Mouse (Mus musculus) stomach, embryonic 15.5 days (tissue): Measurements from ENCODE around the gene Casc3. TPM values are rescaled to one million over a fixed set of nuclear protein-coding genes. Genes with fewer than 3 reads are reported as not detected.
"Not testable (repeated sequence)": the region's sequence is repeated elsewhere in the genome, so short reads cannot be mapped to it uniquely, and the experiment has no call there.

Experiments
- ATAC-seq: fragments of 200-750 bp; cut with Nextera tagmentation; 2 replicates; pipeline ENCODE4 v1.8.0; 2017; ENCODE audit warnings: low read depth, moderate number of reproducible peaks, moderate TSS enrichment; ENCODE audit not compliant: insufficient read depth, low FRiP score
- H3K27ac ChIP-seq: fragments of 300-500 bp; sonication (generic); 2 replicates; pipeline ENCODE4 v1.5.1; 2015; ENCODE audit warnings: mild to moderate bottlenecking, inconsistent platforms
- H3K27me3 ChIP-seq: fragments of 300-500 bp; sonication (generic); replicated peaks from 2 replicates; pipeline ENCODE4 v1.6.1; 2015; ENCODE audit warnings: inconsistent platforms
- H3K36me3 ChIP-seq: fragments of 300-500 bp; sonication (generic); 2 replicates; pipeline ENCODE4 v1.6.1; 2015; ENCODE audit warnings: inconsistent platforms
- H3K4me1 ChIP-seq: fragments of 300-500 bp; sonication (generic); 2 replicates; pipeline ENCODE4 v1.6.1; 2015; ENCODE audit warnings: inconsistent platforms
- H3K4me2 ChIP-seq: fragments of 300-500 bp; sonication (generic); 2 replicates; pipeline ENCODE4 v1.6.1; 2015; ENCODE audit warnings: mild to moderate bottlenecking, inconsistent platforms
- H3K4me3 ChIP-seq: fragments of 300-500 bp; sonication (generic); replicated peaks from 2 replicates; pipeline ENCODE4 v1.5.1; 2015; ENCODE audit warnings: inconsistent platforms
- H3K9ac ChIP-seq: fragments of 300-500 bp; sonication (generic); 2 replicates; pipeline ENCODE4 v1.6.1; 2015; ENCODE audit warnings: inconsistent platforms
- H3K9me3 ChIP-seq: fragments of 300-500 bp; sonication (generic); 2 replicates; pipeline ENCODE4 v1.6.1; 2016; ENCODE audit warnings: inconsistent platforms
- WGBS: fragments of 180-500 bp; shearing (Covaris S2); methylation state at CpG from one replicate; pipeline ENCODE4 v1.1.7; 2015; 5-methylcytosine and 5-hydroxymethylcytosine counted together
- polyA plus RNA-seq: library from polyadenylated mRNA; unstranded; fragments of >200 nt; fragmentation: Nextera tagmentation; extraction: Ambion mirVana; gene quantifications from 2 replicates; pipeline ENCODE4 v1.2.1, GENCODE M21; 2015

The Casc3 gene
- polyA plus RNA-seq, 1 experiment from 2014 or later, result 31.7 TPM

DNA sequence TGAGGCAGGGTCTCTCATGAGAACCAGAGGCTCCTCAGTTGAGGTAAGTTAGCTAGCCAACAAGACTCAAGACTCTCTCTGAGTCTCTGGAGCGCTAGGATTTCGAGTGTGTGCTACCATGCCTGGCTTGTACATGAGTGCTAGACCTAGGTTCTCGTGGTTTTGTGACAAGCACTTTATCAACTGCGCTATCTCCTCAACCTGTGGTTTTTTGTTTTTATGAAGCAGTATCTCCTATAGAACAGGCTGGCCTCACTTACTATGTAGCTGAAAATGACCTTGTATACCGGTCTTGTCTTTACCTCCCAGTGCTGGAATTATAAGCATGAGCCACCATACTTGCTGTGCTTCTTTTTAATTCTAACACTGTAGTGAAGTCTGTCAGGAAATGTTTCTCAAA lies 16.3 kb downstream of the Casc3 start:
- ATAC-seq, result no peak
- H3K4me3 ChIP-seq, result no peak overlapping the region
- H3K4me2 ChIP-seq, result no peak overlapping the region
- 91% methylated on average over 5 of the region's 5 CpGs for WGBS
- no peaks in the 10 kb centered on the region for H3K4me1 ChIP-seq
- no peaks in the 10 kb centered on the region for H3K27me3 ChIP-seq
- no peak overlapping the region for H3K27ac ChIP-seq
- H3K36me3 ChIP-seq, result peaks cover 55% of the 10 kb centered on the region
- H3K9ac ChIP-seq, result no peak overlapping the region
- no peaks in the 10 kb centered on the region for H3K9me3 ChIP-seq

DNA sequence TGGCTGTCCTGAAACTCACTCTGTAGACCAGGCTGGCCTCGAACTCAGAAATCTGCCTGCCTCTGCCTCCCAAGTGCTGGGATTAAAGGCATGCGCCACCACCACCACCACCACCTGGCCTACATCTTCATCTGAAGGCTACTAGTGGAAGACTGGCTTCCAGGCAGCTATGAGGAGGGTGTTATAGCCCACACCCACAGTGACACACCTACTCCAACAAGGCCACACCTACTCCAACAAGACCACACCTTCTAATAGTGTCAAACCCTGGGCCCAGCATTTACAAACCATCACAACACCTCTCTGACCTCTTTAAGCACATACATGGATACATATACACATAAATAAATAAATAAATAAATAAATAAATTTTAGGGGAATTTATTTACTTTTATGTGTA lies 21.4 kb downstream of the Casc3 start:
- H3K9me3 ChIP-seq, H3K4me1 ChIP-seq, H3K4me3 ChIP-seq, ATAC-seq, H3K27me3 ChIP-seq, H3K9ac ChIP-seq, H3K27ac ChIP-seq, H3K4me2 ChIP-seq: not testable (repeated sequence)
- 100% methylated on average over 2 of the region's 2 CpGs for WGBS
- peaks cover 57% of the 10 kb centered on the region for H3K36me3 ChIP-seq

DNA sequence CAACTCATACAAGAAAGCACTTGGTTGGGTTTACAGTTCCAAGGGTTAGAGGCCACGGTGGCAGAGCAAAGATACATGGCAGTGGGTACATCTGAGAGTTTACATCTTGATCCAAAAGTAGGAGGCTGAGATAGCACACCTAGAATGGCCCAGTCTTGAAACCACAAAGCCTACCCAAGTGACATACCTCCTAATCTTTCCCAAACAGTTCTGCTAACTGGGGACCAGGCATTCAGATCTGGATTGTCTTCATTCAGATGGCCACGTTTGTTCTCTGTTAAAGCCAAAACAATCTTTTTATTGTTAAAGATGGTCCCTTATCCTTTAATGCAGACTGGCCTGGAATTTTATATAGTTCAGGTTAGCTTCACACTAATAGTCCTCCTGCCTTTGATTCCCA lies 23.2 kb downstream of the Casc3 start:
- Histone ChIP-seq H3K4me2 (no peak overlapping the region), H3K27ac (no peak overlapping the region), H3K36me3 (peaks cover 61% of the 10 kb centered on the region), H3K9ac (no peak overlapping the region), H3K4me1 (no peaks in the 10 kb centered on the region), H3K9me3 (no peaks in the 10 kb centered on the region), H3K27me3 (no peaks in the 10 kb centered on the region), H3K4me3 (no peak overlapping the region)
- 86% methylated on average over 2 of the region's 2 CpGs for WGBS
- no peak for ATAC-seq

DNA sequence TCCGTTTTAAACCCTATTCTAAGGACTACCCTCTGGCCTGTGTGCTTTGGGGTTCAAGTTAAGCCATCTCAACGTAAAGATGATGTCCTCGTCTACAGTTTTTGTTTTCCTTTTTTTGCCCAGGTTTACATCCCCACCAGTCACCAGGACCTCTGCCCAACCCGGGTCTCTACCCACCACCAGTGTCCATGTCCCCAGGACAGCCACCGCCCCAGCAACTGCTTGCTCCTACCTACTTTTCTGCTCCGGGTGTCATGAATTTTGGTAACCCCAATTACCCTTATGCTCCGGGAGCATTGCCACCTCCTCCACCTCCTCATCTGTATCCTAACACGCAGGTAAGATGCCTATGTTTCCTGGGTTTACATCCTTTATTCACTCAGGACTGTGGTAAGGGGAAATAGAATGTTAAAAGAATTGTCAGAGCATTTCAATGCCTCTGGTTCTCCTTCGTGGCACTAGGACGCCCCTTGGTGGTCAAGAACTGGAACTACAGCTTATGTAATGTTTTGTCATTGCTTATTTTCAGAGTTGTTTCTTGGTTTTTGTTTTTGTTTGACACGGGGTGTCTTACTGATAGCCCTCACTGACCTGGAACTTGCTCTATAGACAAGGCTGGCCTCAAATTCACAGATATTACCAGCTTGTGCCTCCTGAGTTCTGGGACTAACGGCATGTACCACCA lies 24.5 kb downstream of the Casc3 start:
- 72% methylated on average over 12 of the region's 12 CpGs for WGBS
- H3K4me3 ChIP-seq, result no peak overlapping the region
- no peak for ATAC-seq
- no peaks in the 10 kb centered on the region for H3K4me1 ChIP-seq
- H3K27ac ChIP-seq, result no peak overlapping the region
- H3K9me3 ChIP-seq, result no peaks in the 10 kb centered on the region
- no peaks in the 10 kb centered on the region for H3K27me3 ChIP-seq
- H3K4me2 ChIP-seq, result no peak overlapping the region
- no peak overlapping the region for H3K9ac ChIP-seq
- H3K36me3 ChIP-seq, result peaks cover 64% of the 10 kb centered on the region

DNA sequence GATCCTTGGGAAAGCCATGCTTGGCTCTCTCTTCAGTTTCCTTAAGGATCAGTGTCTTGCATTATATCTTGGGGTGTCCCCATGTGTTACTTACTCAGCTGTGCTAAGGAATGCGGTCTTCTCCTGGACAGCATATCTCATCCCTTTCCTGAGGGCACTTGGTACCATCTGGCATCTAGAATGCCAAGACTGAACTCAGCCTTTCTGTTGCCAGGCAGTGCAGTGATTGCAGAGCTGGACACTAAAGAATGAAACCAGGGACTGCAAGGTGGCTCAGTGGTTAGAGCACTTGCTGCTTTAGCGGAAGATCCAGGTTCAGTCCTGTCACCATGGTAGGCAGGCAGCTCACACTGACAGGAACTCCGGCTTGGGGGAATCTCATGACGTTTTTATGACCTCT lies 25.2 kb downstream of the Casc3 start:
- H3K27ac ChIP-seq, result no peak overlapping the region
- H3K36me3 ChIP-seq, result peaks cover 59% of the 10 kb centered on the region
- 67% methylated on average over 4 of the region's 4 CpGs for WGBS
- no peaks in the 10 kb centered on the region for H3K9me3 ChIP-seq
- no peaks in the 10 kb centered on the region for H3K4me1 ChIP-seq
- no peak overlapping the region for H3K9ac ChIP-seq
- no peak overlapping the region for H3K4me2 ChIP-seq
- ATAC-seq, result no peak
- H3K4me3 ChIP-seq, result no peak overlapping the region
- H3K27me3 ChIP-seq, result no peaks in the 10 kb centered on the region

DNA sequence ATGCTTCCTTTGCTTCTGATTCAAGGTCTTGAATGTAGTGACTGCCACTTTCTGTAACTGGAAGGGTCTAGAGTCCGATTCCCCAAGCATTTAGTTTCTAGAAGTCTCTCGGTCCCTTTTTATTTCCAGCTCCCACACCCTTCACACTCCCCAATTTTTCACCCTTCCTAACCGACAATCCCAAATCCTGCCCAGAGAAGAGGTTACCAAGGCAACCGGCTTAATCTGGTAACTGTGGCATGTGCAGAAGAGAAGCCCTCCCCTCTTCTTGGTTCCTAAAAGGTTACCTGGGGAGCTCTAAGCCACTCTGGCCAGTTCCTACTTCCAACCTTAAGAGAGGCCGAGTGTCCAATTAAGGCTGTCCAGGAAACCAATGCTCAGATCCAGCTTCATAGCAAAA lies 30.6 kb downstream of the Casc3 start:
- Histone ChIP-seq H3K4me2 (no peak overlapping the region), H3K36me3 (peaks cover 29% of the 10 kb centered on the region), H3K9ac (no peak overlapping the region), H3K27ac (peak overlapping the region; percentile 51), H3K27me3 (0 out of 2 replicates have a peak, but pooled peaks cover 3% of the 10 kb centered on the region), H3K4me3 (no peak overlapping the region), H3K4me1 (peaks cover 11% of the 10 kb centered on the region), H3K9me3 (no peaks in the 10 kb centered on the region)
- no peak for ATAC-seq
- 57% methylated on average over 5 of the region's 5 CpGs for WGBS

DNA sequence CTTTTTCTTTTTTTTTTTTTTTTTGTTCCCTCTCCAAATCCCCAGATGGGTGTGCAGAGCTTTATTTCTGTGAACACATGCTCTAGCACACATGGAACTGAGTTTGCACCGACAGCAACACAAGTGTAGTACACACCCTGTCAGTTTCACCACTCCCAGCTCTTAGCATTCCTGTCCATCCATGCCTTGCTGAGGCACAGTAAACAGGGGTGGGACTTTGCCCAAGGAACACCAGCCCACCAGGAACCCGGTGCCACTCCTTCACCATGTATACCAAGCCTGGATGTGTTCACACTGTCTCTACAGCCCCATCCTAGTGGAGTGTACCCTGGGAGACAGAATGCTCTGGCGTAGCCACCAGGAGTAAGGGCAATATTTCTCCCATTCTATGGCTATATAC lies 31.0 kb downstream of the Casc3 start:
- Histone ChIP-seq H3K36me3 (peaks cover 29% of the 10 kb centered on the region), H3K27ac (peak overlapping the region; percentile 64), H3K9me3 (no peaks in the 10 kb centered on the region), H3K9ac (no peak overlapping the region), H3K4me1 (peaks cover 11% of the 10 kb centered on the region), H3K4me2 (peak overlapping the region; percentile 89; the same call in 1 of the 2 replicates), H3K27me3 (0 out of 2 replicates have a peak, but pooled peaks cover 3% of the 10 kb centered on the region), H3K4me3 (no peak overlapping the region)
- no peak for ATAC-seq
- 47% methylated on average over 3 of the region's 3 CpGs for WGBS

DNA sequence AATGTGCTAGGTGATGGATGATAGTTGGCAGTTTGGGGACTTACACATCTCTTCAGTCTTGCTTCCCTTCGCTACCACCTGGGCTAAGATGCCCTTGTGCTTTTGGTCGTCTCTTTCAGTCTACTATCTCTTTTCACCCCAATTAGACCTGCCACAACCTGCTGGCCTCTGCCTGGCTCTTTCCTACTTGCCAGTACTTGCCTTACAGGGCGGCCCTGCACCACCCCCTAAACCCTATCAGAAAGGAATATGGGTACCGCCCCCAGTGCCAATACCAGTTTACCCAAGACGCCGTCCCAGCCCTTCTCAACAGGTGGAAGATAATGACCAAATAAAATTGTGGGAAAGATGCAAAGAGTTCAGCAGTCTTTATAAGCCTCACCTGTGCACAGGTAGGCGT lies 31.4 kb downstream of the Casc3 start:
- no peak overlapping the region for H3K9ac ChIP-seq
- peak overlapping the region; percentile 63 for H3K4me3 ChIP-seq
- peak overlapping the region; percentile 64 for H3K27ac ChIP-seq
- ATAC-seq, result peak; percentile 30
- peak overlapping the region; percentile 89 for H3K4me2 ChIP-seq
- 0 out of 2 replicates have a peak, but pooled peaks cover 3% of the 10 kb centered on the region for H3K27me3 ChIP-seq
- no peaks in the 10 kb centered on the region for H3K9me3 ChIP-seq
- 21% methylated on average over 7 of the region's 7 CpGs for WGBS
- H3K36me3 ChIP-seq, result peaks cover 27% of the 10 kb centered on the region
- peaks cover 11% of the 10 kb centered on the region for H3K4me1 ChIP-seq

DNA sequence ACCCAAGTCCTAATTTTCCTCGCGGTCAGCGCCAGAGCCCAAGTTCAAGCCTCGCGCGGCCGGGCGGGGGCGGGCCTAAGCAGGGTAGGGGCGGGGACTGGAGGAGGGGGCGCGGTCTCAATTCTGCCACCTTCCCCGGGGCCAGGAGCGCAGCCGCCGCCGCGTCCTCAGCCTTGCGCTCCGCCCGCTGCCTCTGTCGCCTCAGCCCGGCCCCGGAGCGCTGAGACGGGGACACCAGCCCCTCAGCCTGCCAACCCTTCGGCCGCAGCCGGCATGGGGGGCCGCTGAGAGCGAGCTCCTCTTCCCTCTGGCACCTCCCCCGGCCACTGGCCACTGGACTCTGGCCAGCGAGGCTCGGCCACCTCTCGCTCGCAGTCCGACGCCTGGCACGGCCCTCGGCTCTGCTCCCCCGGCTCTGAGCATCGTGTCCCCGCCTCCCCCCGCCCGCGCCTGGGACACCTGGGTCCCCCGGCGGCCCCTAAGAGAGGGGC lies 32.0 kb downstream of the Casc3 start, which contains the start of gene Rapgefl1:
Rapgefl1 (plus strand) TSS at position 135 of the 491 bp plus-strand sequence.
- peak within 1 kb of the TSS; percentile 74 for H3K9ac ChIP-seq
- H3K9me3 ChIP-seq, result no peaks in the 10 kb centered on the region
- H3K27ac ChIP-seq, result peak within 1 kb of the TSS; percentile 64
- H3K27me3 ChIP-seq, result 0 out of 2 replicates have a peak, but pooled peaks cover 3% of the 10 kb centered on the region
- H3K36me3 ChIP-seq, result peaks cover 22% of the 10 kb centered on the region
- under 1% methylated on average over 47 of the region's 48 CpGs for WGBS
- H3K4me2 ChIP-seq, result peak within 1 kb of the TSS; percentile 89
- peaks cover 11% of the 10 kb centered on the region for H3K4me1 ChIP-seq
- peak; percentile 88 for ATAC-seq
- H3K4me3 ChIP-seq, result peak within 1 kb of the TSS; percentile 63

DNA sequence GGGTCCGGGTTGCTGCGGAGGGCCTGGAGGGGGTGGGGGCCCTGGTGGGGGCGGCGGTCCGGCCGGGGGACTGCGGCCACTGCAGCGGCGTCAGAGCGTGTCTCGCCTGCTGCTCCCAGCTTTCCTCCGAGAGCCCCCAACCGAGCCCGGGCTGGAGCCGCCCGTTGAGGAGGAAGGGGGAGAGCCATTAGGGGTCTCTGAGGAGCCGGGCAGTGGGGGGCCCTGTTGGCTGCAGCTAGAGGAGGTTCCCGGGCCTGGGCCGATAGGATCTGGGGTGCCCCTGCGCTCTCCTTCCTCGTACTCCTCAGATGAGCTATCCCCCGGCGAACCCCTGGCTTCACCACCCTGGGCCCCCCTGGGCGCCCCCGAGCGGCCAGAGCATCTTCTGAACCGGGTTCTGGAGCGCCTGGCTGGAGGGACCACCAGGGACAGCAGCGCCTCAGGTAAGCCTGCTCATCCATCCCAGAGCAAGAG lies 32.6 kb downstream of the Casc3 start:
- Histone ChIP-seq H3K27ac (no peak overlapping the region), H3K36me3 (peaks cover 16% of the 10 kb centered on the region), H3K4me2 (peak overlapping the region; percentile 89), H3K4me3 (peak overlapping the region; percentile 63), H3K4me1 (peaks cover 11% of the 10 kb centered on the region), H3K27me3 (0 out of 2 replicates have a peak, but pooled peaks cover 3% of the 10 kb centered on the region), H3K9me3 (no peaks in the 10 kb centered on the region), H3K9ac (peak overlapping the region; percentile 74)
- ATAC-seq, result 0 out of 2 replicates have a peak, but pooled peaks have one; percentile 8
- 2% methylated on average over 25 of the region's 29 CpGs for WGBS

DNA sequence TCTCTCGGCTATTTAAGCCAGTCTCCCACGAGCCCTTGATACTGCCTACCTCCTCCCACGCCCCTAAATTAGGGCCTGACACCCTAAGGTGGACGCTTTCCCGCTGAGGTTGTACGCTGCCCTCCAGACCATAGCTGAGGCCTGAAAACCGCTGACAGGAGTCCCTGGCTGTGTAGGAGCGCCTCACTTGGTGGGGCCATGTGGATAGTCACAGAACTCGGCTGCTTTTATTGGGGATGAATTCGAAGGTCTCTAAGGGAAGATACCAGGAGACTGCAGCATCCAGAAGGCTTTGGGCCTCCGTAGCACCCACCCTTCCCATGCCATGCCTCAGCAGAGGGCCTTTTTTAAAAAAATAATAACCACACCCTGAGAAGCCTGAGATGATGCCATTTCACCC lies 33.2 kb downstream of the Casc3 start:
- H3K4me3 ChIP-seq, result peak overlapping the region; percentile 63
- H3K36me3 ChIP-seq, result peaks cover 10% of the 10 kb centered on the region
- ATAC-seq, result no peak
- peak overlapping the region; percentile 89 for H3K4me2 ChIP-seq
- no peaks in the 10 kb centered on the region for H3K9me3 ChIP-seq
- 63% methylated on average over 11 of the region's 11 CpGs for WGBS
- H3K27me3 ChIP-seq, result 0 out of 2 replicates have a peak, but pooled peaks cover 3% of the 10 kb centered on the region
- no peak overlapping the region for H3K9ac ChIP-seq
- peaks cover 11% of the 10 kb centered on the region for H3K4me1 ChIP-seq
- no peak overlapping the region for H3K27ac ChIP-seq

DNA sequence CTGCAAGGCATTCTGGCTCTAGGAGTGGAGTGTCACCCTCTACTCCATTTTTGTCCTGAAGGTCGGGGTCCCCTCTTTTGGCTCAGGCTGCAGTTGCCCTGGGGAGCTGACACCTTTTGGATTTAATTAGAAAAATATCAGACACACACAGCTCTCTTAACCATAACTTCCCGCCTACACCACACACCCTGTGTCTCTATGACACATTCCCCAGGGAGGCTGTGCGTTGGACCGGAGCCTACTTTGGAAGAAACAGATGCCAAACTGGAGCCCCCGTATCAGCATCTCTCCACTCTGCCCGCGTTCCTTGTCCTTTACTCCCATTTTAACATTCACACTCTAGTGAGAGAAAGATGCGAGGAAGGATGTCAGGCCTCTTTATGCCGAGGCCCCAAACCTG lies 33.8 kb downstream of the Casc3 start:
- Histone ChIP-seq H3K4me3 (peak overlapping the region; percentile 63; the same call in 1 of the 2 replicates), H3K36me3 (peaks cover 4% of the 10 kb centered on the region; the same call in 1 of the 2 replicates), H3K27me3 (0 out of 2 replicates have a peak, but pooled peaks cover 3% of the 10 kb centered on the region), H3K9ac (no peak overlapping the region), H3K4me1 (peaks cover 11% of the 10 kb centered on the region), H3K4me2 (peak overlapping the region; percentile 89), H3K9me3 (no peaks in the 10 kb centered on the region), H3K27ac (no peak overlapping the region)
- 77% methylated on average over 9 of the region's 9 CpGs for WGBS
- no peak for ATAC-seq
